Mouse (Mus musculus): ENCODE results near the gene Ddx42. TPM values are rescaled to one million over a fixed set of nuclear protein-coding genes. Genes with fewer than 3 reads are reported as not detected.

Ddx42 gene
- polyA plus RNA-seq, 1 experiment from 2014 or later: 48.6 TPM

GRCm38 (mm10) chr11:106283371-106283770 lies 66.6 kb downstream of the Ddx42 start:
- DNase-seq (ENCODE audit: low spot score) (no peak), ATAC-seq (replicated peaks; ENCODE audit: low FRiP score, low read depth) (no peak)
- Histone ChIP-seq H3K27me3 (ENCODE audit: insufficient read depth, low read length) (no peaks in the 10 kb centered on the region), H3K4me3 (replicated peaks; ENCODE audit: low read depth, low read length) (no peak overlapping the region), H3K4me1 (replicated peaks; ENCODE audit: insufficient read depth, low read length) (no peaks in the 10 kb centered on the region), H3K36me3 (ENCODE audit: insufficient read depth, low read length) (no peaks in the 10 kb centered on the region), H3K27ac (no peak overlapping the region), H3K9ac (ENCODE audit: low read depth, low read length) (no peak overlapping the region), H3K4me2 (ENCODE audit: low read length) (no peak overlapping the region), H3K9me3 (replicated peaks; ENCODE audit: low read length) (no peaks in the 10 kb centered on the region)
- no peak for TF ChIP-seq CTCF (IDR thresholded peaks at IDR 0.05; ENCODE audit: low read depth)
- WGBS: 83% methylated on average over 4 of the region's 4 CpGs

GRCm38 (mm10) chr11:106284126-106284525 lies 67.4 kb downstream of the Ddx42 start:
- Histone ChIP-seq H3K36me3 (ENCODE audit: insufficient read depth, low read length) (no peaks in the 10 kb centered on the region), H3K27me3 (ENCODE audit: insufficient read depth, low read length) (no peaks in the 10 kb centered on the region), H3K9ac (ENCODE audit: low read depth, low read length) (no peak overlapping the region), H3K4me1 (replicated peaks; ENCODE audit: insufficient read depth, low read length) (no peaks in the 10 kb centered on the region), H3K4me3 (replicated peaks; ENCODE audit: low read depth, low read length) (no peak overlapping the region), H3K4me2 (ENCODE audit: low read length) (no peak overlapping the region), H3K9me3 (replicated peaks; ENCODE audit: low read length) (no peaks in the 10 kb centered on the region), H3K27ac (no peak overlapping the region)
- 64% methylated on average over 8 of the region's 8 CpGs for WGBS
- no peak for TF ChIP-seq CTCF (IDR thresholded peaks at IDR 0.05; ENCODE audit: low read depth)
- no peak for ATAC-seq (replicated peaks; ENCODE audit: low FRiP score, low read depth)
- DNase-seq (ENCODE audit: low spot score): no peak

- ATAC-seq (replicated peaks; ENCODE audit: low FRiP score, low read depth) (no peak), DNase-seq (ENCODE audit: low spot score) (no peak)
- Histone ChIP-seq H3K9ac (ENCODE audit: low read depth, low read length) (no peak overlapping the region), H3K4me3 (replicated peaks; ENCODE audit: low read depth, low read length) (no peak overlapping the region), H3K9me3 (replicated peaks; ENCODE audit: low read length) (no peaks in the 10 kb centered on the region), H3K36me3 (ENCODE audit: insufficient read depth, low read length) (no peaks in the 10 kb centered on the region), H3K27ac (no peak overlapping the region), H3K4me2 (ENCODE audit: low read length) (no peak overlapping the region), H3K4me1 (replicated peaks; ENCODE audit: insufficient read depth, low read length) (no peaks in the 10 kb centered on the region), H3K27me3 (ENCODE audit: insufficient read depth, low read length) (no peaks in the 10 kb centered on the region)
- whole genome bisulfite sequencing: 85% methylated on average over 7 of the region's 7 CpGs
- no peak for TF ChIP-seq CTCF (IDR thresholded peaks at IDR 0.05; ENCODE audit: low read depth)
Measured at GRCm38 (mm10) chr11:106286206-106286605, 69.5 kb downstream of the Ddx42 start.

- no peak for TF ChIP-seq CTCF (IDR thresholded peaks at IDR 0.05; ENCODE audit: low read depth)
- Histone ChIP-seq H3K9me3 (replicated peaks; ENCODE audit: low read length) (no peaks in the 10 kb centered on the region), H3K27ac (no peak overlapping the region), H3K4me2 (ENCODE audit: low read length) (no peak overlapping the region), H3K4me1 (replicated peaks; ENCODE audit: insufficient read depth, low read length) (no peaks in the 10 kb centered on the region), H3K27me3 (ENCODE audit: insufficient read depth, low read length) (no peaks in the 10 kb centered on the region), H3K4me3 (replicated peaks; ENCODE audit: low read depth, low read length) (no peak overlapping the region), H3K36me3 (ENCODE audit: insufficient read depth, low read length) (no peaks in the 10 kb centered on the region), H3K9ac (ENCODE audit: low read depth, low read length) (no peak overlapping the region)
- ATAC-seq (replicated peaks; ENCODE audit: low FRiP score, low read depth) (no peak), DNase-seq (ENCODE audit: low spot score) (no peak)
- WGBS: 68% methylated on average over 11 of the region's 11 CpGs
Measured at GRCm38 (mm10) chr11:106286987-106287386, 70.3 kb downstream of the Ddx42 start.

GRCm38 (mm10) chr11:106289369-106289768 lies 72.6 kb downstream of the Ddx42 start:
- Histone ChIP-seq H3K4me1 (replicated peaks; ENCODE audit: insufficient read depth, low read length) (no peaks in the 10 kb centered on the region), H3K36me3 (ENCODE audit: insufficient read depth, low read length) (no peaks in the 10 kb centered on the region), H3K27ac (no peak overlapping the region), H3K9me3 (replicated peaks; ENCODE audit: low read length) (no peaks in the 10 kb centered on the region), H3K27me3 (ENCODE audit: insufficient read depth, low read length) (no peaks in the 10 kb centered on the region), H3K9ac (ENCODE audit: low read depth, low read length) (no peak overlapping the region), H3K4me2 (ENCODE audit: low read length) (no peak overlapping the region), H3K4me3 (replicated peaks; ENCODE audit: low read depth, low read length) (no peak overlapping the region)
- TF ChIP-seq CTCF (IDR thresholded peaks at IDR 0.05; ENCODE audit: low read depth): peak; percentile 68
- ATAC-seq (replicated peaks; ENCODE audit: low FRiP score, low read depth) (peak; percentile 52; the same call in 1 of the 2 replicates), DNase-seq (ENCODE audit: low spot score) (peak; percentile 73)
- 42% methylated on average over 8 of the region's 8 CpGs for WGBS

- Histone ChIP-seq H3K9me3 (replicated peaks; ENCODE audit: low read length) (no peaks in the 10 kb centered on the region), H3K4me3 (replicated peaks; ENCODE audit: low read depth, low read length) (no peak overlapping the region), H3K27me3 (ENCODE audit: insufficient read depth, low read length) (no peaks in the 10 kb centered on the region), H3K27ac (no peak overlapping the region), H3K9ac (ENCODE audit: low read depth, low read length) (no peak overlapping the region), H3K36me3 (ENCODE audit: insufficient read depth, low read length) (no peaks in the 10 kb centered on the region), H3K4me2 (ENCODE audit: low read length) (no peak overlapping the region), H3K4me1 (replicated peaks; ENCODE audit: insufficient read depth, low read length) (no peaks in the 10 kb centered on the region)
- WGBS: 93% methylated on average over 5 of the region's 5 CpGs
- TF ChIP-seq CTCF (IDR thresholded peaks at IDR 0.05; ENCODE audit: low read depth): no peak
- ATAC-seq (replicated peaks; ENCODE audit: low FRiP score, low read depth) (no peak), DNase-seq (ENCODE audit: low spot score) (no peak)
Measured at GRCm38 (mm10) chr11:106290376-106290775, 73.7 kb downstream of the Ddx42 start.

GRCm38 (mm10) chr11:106291861-106292260 lies 75.1 kb downstream of the Ddx42 start:
- DNase-seq (ENCODE audit: low spot score) (no peak), ATAC-seq (replicated peaks; ENCODE audit: low FRiP score, low read depth) (no peak)
- no peak overlapping the region for H3K9ac ChIP-seq (ENCODE audit: low read depth, low read length)
- H3K4me1 ChIP-seq (replicated peaks; ENCODE audit: insufficient read depth, low read length): no peaks in the 10 kb centered on the region
- no peaks in the 10 kb centered on the region for H3K36me3 ChIP-seq (ENCODE audit: insufficient read depth, low read length)
- no peak overlapping the region for H3K4me2 ChIP-seq (ENCODE audit: low read length)
- H3K27me3 ChIP-seq (ENCODE audit: insufficient read depth, low read length): no peaks in the 10 kb centered on the region
- WGBS: 100% methylated on average over 2 of the region's 2 CpGs
- TF ChIP-seq CTCF (IDR thresholded peaks at IDR 0.05; ENCODE audit: low read depth): no peak
- H3K9me3 ChIP-seq (replicated peaks; ENCODE audit: low read length): no peaks in the 10 kb centered on the region
- H3K27ac ChIP-seq: no peak overlapping the region
- no peak overlapping the region for H3K4me3 ChIP-seq (replicated peaks; ENCODE audit: low read depth, low read length)

Other genes with a start within 250 kb of the Ddx42 start
- gene Ace, start 249.0 kb upstream of the Ddx42 start, polyA plus RNA-seq (2015; fragmentation: Nextera tagmentation; extraction: Ambion mirVana): 24.4 and 26.0 TPM in 2 replicates
- 0.06 TPM in 1 of 2 replicates, not detected in the other for gene Ace3, start 222.3 kb upstream of the Ddx42 start, polyA plus RNA-seq (2015; fragmentation: Nextera tagmentation; extraction: Ambion mirVana)
- 0.05 and 0.10 TPM in 2 replicates for gene Kcnh6, start 208.8 kb upstream of the Ddx42 start, polyA plus RNA-seq (2015; fragmentation: Nextera tagmentation; extraction: Ambion mirVana)
- 41.0 and 43.1 TPM in 2 replicates for gene Dcaf7, start 180.1 kb upstream of the Ddx42 start, polyA plus RNA-seq (2015; fragmentation: Nextera tagmentation; extraction: Ambion mirVana)
- 10.5 and 10.8 TPM in 2 replicates for gene Taco1, start 150.9 kb upstream of the Ddx42 start, polyA plus RNA-seq (2015; fragmentation: Nextera tagmentation; extraction: Ambion mirVana)
- 20.0 and 20.5 TPM in 2 replicates for gene Map3k3, start 132.3 kb upstream of the Ddx42 start, polyA plus RNA-seq (2015; fragmentation: Nextera tagmentation; extraction: Ambion mirVana)
- gene Gm10840, start 56.1 kb upstream of the Ddx42 start, polyA plus RNA-seq (2015; fragmentation: Nextera tagmentation; extraction: Ambion mirVana): not detected in 2 replicates
- 132 and 140 TPM in 2 replicates for gene Limd2, start 56.1 kb upstream of the Ddx42 start, polyA plus RNA-seq (2015; fragmentation: Nextera tagmentation; extraction: Ambion mirVana)
- 19.9 and 21.6 TPM in 2 replicates for gene Strada, start 14.8 kb upstream of the Ddx42 start, polyA plus RNA-seq (2015; fragmentation: Nextera tagmentation; extraction: Ambion mirVana)
- gene Ccdc47, start 582 bp upstream of the Ddx42 start, polyA plus RNA-seq (2015; fragmentation: Nextera tagmentation; extraction: Ambion mirVana): 81.1 and 88.0 TPM in 2 replicates
- 40.6 and 45.1 TPM in 2 replicates for gene Ftsj3, start 39.2 kb downstream of the Ddx42 start, polyA plus RNA-seq (2015; fragmentation: Nextera tagmentation; extraction: Ambion mirVana)
- 223 and 251 TPM in 2 replicates for gene Psmc5, start 39.2 kb downstream of the Ddx42 start, polyA plus RNA-seq (2015; fragmentation: Nextera tagmentation; extraction: Ambion mirVana)
- 42.7 and 44.6 TPM in 2 replicates for gene Smarcd2, start 56.0 kb downstream of the Ddx42 start, polyA plus RNA-seq (2015; fragmentation: Nextera tagmentation; extraction: Ambion mirVana)
- gene Tcam1, start 59.7 kb downstream of the Ddx42 start, polyA plus RNA-seq (2015; fragmentation: Nextera tagmentation; extraction: Ambion mirVana): 0.49 and 0.59 TPM in 2 replicates
- not detected in 2 replicates for gene Gh, start 84.9 kb downstream of the Ddx42 start, polyA plus RNA-seq (2015; fragmentation: Nextera tagmentation; extraction: Ambion mirVana)
- gene Cd79b, start 97.8 kb downstream of the Ddx42 start, polyA plus RNA-seq (2015; fragmentation: Nextera tagmentation; extraction: Ambion mirVana): 7.7 and 7.8 TPM in 2 replicates
- gene Scn4a, start 136.4 kb downstream of the Ddx42 start, polyA plus RNA-seq (2015; fragmentation: Nextera tagmentation; extraction: Ambion mirVana): 0.22 and 0.37 TPM in 2 replicates
- gene Prr29, start 148.5 kb downstream of the Ddx42 start, polyA plus RNA-seq (2015; fragmentation: Nextera tagmentation; extraction: Ambion mirVana): 0.15 and 0.24 TPM in 2 replicates
- 62.5 and 63.3 TPM in 2 replicates for gene Icam2, start 171.1 kb downstream of the Ddx42 start, polyA plus RNA-seq (2015; fragmentation: Nextera tagmentation; extraction: Ambion mirVana)